Mouse (Mus musculus) frontal cortex, postnatal 14 days (tissue): ENCODE measurements around the gene Clec4d.
"Not testable (repeated sequence)": the region's sequence is repeated elsewhere in the genome, so short reads cannot be mapped to it uniquely, and the experiment has no call there.

Experiments
- DNase-seq, 2 experiments: peaks; one replicate each; pipeline ENCODE4 v3.0.0; 2022; ENCODE audit warnings: low spot score in 2 of 2

Gene Clec4d

GRCm38 (mm10) chr6:123261555-123262161 is at the start of gene Clec4d:
Clec4d (plus strand) TSS chr6:123262111.
- no peak for DNase-seq

- no peak for DNase-seq
These were observed 34.3 kb upstream of the Clec4d start for GRCm38 (mm10) chr6:123227519-123228166.

GRCm38 (mm10) chr6:123229644-123230043 is 32.3 kb upstream of the Clec4d start, which contains the start of gene Clec4n:
Clec4n (plus strand) TSS chr6:123229843.
- DNase-seq: no peak

GRCm38 (mm10) chr6:123231149-123231548 is 30.8 kb upstream of the Clec4d start:
- no peak for DNase-seq

- DNase-seq: no peak
These were observed 24.3 kb upstream of the Clec4d start for GRCm38 (mm10) chr6:123237582-123237981.

GRCm38 (mm10) chr6:123244201-123244600 is 17.7 kb upstream of the Clec4d start:
- no peak for DNase-seq

- DNase-seq: not testable (repeated sequence)
These were observed 13.0 kb upstream of the Clec4d start for GRCm38 (mm10) chr6:123248862-123249261.

- DNase-seq: no peak
These were observed 9.2 kb upstream of the Clec4d start for GRCm38 (mm10) chr6:123252735-123253134.

- DNase-seq: no peak
These were observed 3.0 kb upstream of the Clec4d start for GRCm38 (mm10) chr6:123258946-123259345.

GRCm38 (mm10) chr6:123259889-123260603 is 1.9 kb upstream of the Clec4d start:
- DNase-seq: no peak

- no peak for DNase-seq
These were observed 1.0 kb upstream of the Clec4d start for GRCm38 (mm10) chr6:123260868-123261267.

GRCm38 (mm10) chr6:123264194-123264593 is 2.3 kb downstream of the Clec4d start:
- DNase-seq: no peak

- no peak for DNase-seq
These were observed 3.9 kb downstream of the Clec4d start for GRCm38 (mm10) chr6:123265809-123266208.

GRCm38 (mm10) chr6:123266945-123267344 is 5.0 kb downstream of the Clec4d start:
- DNase-seq: no peak

GRCm38 (mm10) chr6:123279443-123279842 is 17.5 kb downstream of the Clec4d start:
- DNase-seq: no peak

- no peak for DNase-seq
These were observed 24.4 kb downstream of the Clec4d start for GRCm38 (mm10) chr6:123286311-123286710.

GRCm38 (mm10) chr6:123288931-123289330 is 27.0 kb downstream of the Clec4d start:
- no peak for DNase-seq

- DNase-seq: no peak
These were observed 27.8 kb downstream of the Clec4d start, which contains the start of gene Clec4e for GRCm38 (mm10) chr6:123289753-123290152. Clec4e (minus strand) TSS chr6:123289870.

GRCm38 (mm10) chr6:123292751-123293400 is 31.0 kb downstream of the Clec4d start:
- no peak for DNase-seq

GRCm38 (mm10) chr6:123293509-123293908 is 31.6 kb downstream of the Clec4d start:
- not testable (repeated sequence) for DNase-seq

GRCm38 (mm10) chr6:123296687-123297086 is 34.8 kb downstream of the Clec4d start:
- no peak for DNase-seq

GRCm38 (mm10) chr6:123306315-123306714 is 44.4 kb downstream of the Clec4d start:
- DNase-seq: not testable (repeated sequence)
